Mouse (Mus musculus): Measurements from ENCODE around the gene Ankrd53. TPM values are rescaled to one million over a fixed set of nuclear protein-coding genes. Genes with fewer than 3 reads are reported as not detected.
A peak's percentile ranks its signal among the peaks of the same experiment; 100 is the strongest.

The Ankrd53 gene
- polyA plus RNA-seq, 2 experiments, result 0.08 TPM; not detected in 1

- Histone ChIP-seq H3K27me3 (ENCODE audit: control insufficient read depth, insufficient read depth, low read length) (peaks cover 28% of the 10 kb centered on the region), H3K4me1 (replicated peaks; ENCODE audit: control insufficient read depth in 2 of 2, insufficient read depth in 2 of 2, low read length in 1 of 2) (no peaks in the 10 kb centered on the region), H3K36me3 (replicated peaks; ENCODE audit: control insufficient read depth, insufficient read depth, low read depth) (no peaks in the 10 kb centered on the region), H3K9me3 (ENCODE audit: control insufficient read depth, low read length) (no peaks in the 10 kb centered on the region), H3K27ac (no peak overlapping the region), H3K4me3 (ENCODE audit: insufficient read depth in 1 of 2, low read depth in 2 of 2, low read length in 2 of 2) (no peak overlapping the region), H3K9ac (replicated peaks) (no peak overlapping the region), H3K4me2 (ENCODE audit: low read depth) (no peak overlapping the region)
- WGBS (ENCODE audit: insufficient replicate concordance), result 51% methylated on average over 9 of the region's 9 CpGs
- DNase-seq (ENCODE audit: low read depth in 3 of 3, low spot score in 3 of 3) (no peak), ATAC-seq (ENCODE audit: insufficient read depth) (no peak)
- no peak for TF ChIP-seq EP300 (IDR thresholded peaks at IDR 0.05; ENCODE audit: low read depth)
- no peak for TF ChIP-seq CTCF (IDR thresholded peaks at IDR 0.05; ENCODE audit: low read depth)
These were observed 6.4 kb upstream of the Ankrd53 start for GRCm38 (mm10) chr6:83756051-83756450.

DNA sequence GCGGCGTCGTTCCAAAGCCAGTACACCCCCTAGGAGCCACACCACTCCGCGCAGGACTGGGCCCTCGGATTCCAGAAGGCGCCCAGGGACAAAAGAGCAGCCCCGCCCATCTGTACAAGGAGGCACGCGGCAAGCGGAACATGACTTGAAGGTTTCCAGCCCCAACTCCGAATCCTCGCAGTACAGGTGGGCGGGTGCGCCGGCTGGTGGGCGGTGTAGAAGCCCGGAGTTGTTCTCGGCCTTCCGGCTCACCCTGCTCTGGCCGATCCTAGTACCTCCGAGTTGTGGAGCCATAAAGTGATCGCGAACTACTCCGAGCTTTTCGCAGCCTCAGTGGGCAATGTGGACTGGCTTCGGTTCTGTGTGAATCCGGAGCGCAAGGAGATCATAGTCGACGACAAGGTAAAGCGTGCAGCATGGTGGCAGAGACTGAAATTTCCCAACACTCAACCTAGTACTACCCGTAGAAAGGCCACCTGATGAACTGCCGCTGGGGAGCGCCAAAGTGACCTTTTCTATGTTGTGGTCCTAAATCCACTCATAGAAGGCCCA lies 512 bp downstream of the Ankrd53 start:
- H3K27ac ChIP-seq, result no peak overlapping the region
- H3K4me1 ChIP-seq (replicated peaks; ENCODE audit: control insufficient read depth in 2 of 2, insufficient read depth in 2 of 2, low read length in 1 of 2), result no peaks in the 10 kb centered on the region
- H3K4me2 ChIP-seq (ENCODE audit: low read depth), result peak overlapping the region; percentile 50
- no peaks in the 10 kb centered on the region for H3K36me3 ChIP-seq (replicated peaks; ENCODE audit: control insufficient read depth, insufficient read depth, low read depth)
- TF ChIP-seq EP300 (IDR thresholded peaks at IDR 0.05; ENCODE audit: low read depth) (no peak), CTCF (IDR thresholded peaks at IDR 0.05; ENCODE audit: low read depth) (0 out of 2 replicates have a peak, but pooled peaks have one; percentile 20)
- WGBS (ENCODE audit: insufficient replicate concordance), result 3% methylated on average over 35 of the region's 35 CpGs
- H3K27me3 ChIP-seq (ENCODE audit: control insufficient read depth, insufficient read depth, low read length), result peaks cover 49% of the 10 kb centered on the region
- ATAC-seq (ENCODE audit: insufficient read depth), result no peak
- H3K9me3 ChIP-seq (ENCODE audit: control insufficient read depth, low read length), result no peaks in the 10 kb centered on the region
- peak overlapping the region in 1 of 2 experiments; percentile 10; a peak in 1 of 4 replicates for H3K4me3 ChIP-seq (ENCODE audit: insufficient read depth in 1 of 2, low read depth in 2 of 2, low read length in 2 of 2)
- H3K9ac ChIP-seq (replicated peaks), result no peak overlapping the region
- no peak for DNase-seq (ENCODE audit: low read depth in 3 of 3, low spot score in 3 of 3)

- TF ChIP-seq CTCF (IDR thresholded peaks at IDR 0.05; ENCODE audit: low read depth) (no peak), EP300 (IDR thresholded peaks at IDR 0.05; ENCODE audit: low read depth) (no peak)
- 68% methylated on average over 3 of the region's 3 CpGs for WGBS (ENCODE audit: insufficient replicate concordance)
- H3K9ac ChIP-seq (replicated peaks), result no peak overlapping the region
These were observed 4.5 kb downstream of the Ankrd53 start for GRCm38 (mm10) chr6:83766982-83767381.

GRCm38 (mm10) chr6:83768485-83768884 lies 6.0 kb downstream of the Ankrd53 start:
- H3K9me3 ChIP-seq (ENCODE audit: control insufficient read depth, low read length), result no peaks in the 10 kb centered on the region
- no peak overlapping the region for H3K27ac ChIP-seq
- H3K4me3 ChIP-seq (ENCODE audit: insufficient read depth in 1 of 2, low read depth in 2 of 2, low read length in 2 of 2), result no peak overlapping the region
- WGBS (ENCODE audit: insufficient replicate concordance), result 62% methylated on average over 5 of the region's 5 CpGs
- H3K27me3 ChIP-seq (ENCODE audit: control insufficient read depth, insufficient read depth, low read length), result peaks cover 4% of the 10 kb centered on the region; the same call in 1 of the 2 replicates
- H3K9ac ChIP-seq (replicated peaks), result no peak overlapping the region
- H3K4me2 ChIP-seq (ENCODE audit: low read depth), result no peak overlapping the region
- ATAC-seq (ENCODE audit: insufficient read depth) (no peak), DNase-seq (ENCODE audit: low read depth in 3 of 3, low spot score in 3 of 3) (no peak)
- H3K36me3 ChIP-seq (replicated peaks; ENCODE audit: control insufficient read depth, insufficient read depth, low read depth), result no peaks in the 10 kb centered on the region; the same call in 1 of the 2 replicates
- no peaks in the 10 kb centered on the region for H3K4me1 ChIP-seq (replicated peaks; ENCODE audit: control insufficient read depth in 2 of 2, insufficient read depth in 2 of 2, low read length in 1 of 2)
- TF ChIP-seq CTCF (IDR thresholded peaks at IDR 0.05; ENCODE audit: low read depth) (no peak), EP300 (IDR thresholded peaks at IDR 0.05; ENCODE audit: low read depth) (no peak)

More at GRCm38 (mm10) chr6:83766982-83767381, 4.5 kb downstream of the Ankrd53 start:
- Histone ChIP-seq H3K4me2 (ENCODE audit: low read depth) (no peak overlapping the region), H3K4me3 (ENCODE audit: insufficient read depth in 1 of 2, low read depth in 2 of 2, low read length in 2 of 2) (no peak overlapping the region), H3K36me3 (replicated peaks; ENCODE audit: control insufficient read depth, insufficient read depth, low read depth) (no peaks in the 10 kb centered on the region), H3K4me1 (replicated peaks; ENCODE audit: control insufficient read depth in 2 of 2, insufficient read depth in 2 of 2, low read length in 1 of 2) (no peaks in the 10 kb centered on the region), H3K9me3 (ENCODE audit: control insufficient read depth, low read length) (no peaks in the 10 kb centered on the region), H3K27ac (no peak overlapping the region), H3K27me3 (ENCODE audit: control insufficient read depth, insufficient read depth, low read length) (peaks cover 18% of the 10 kb centered on the region)
- ATAC-seq (ENCODE audit: insufficient read depth), result no peak
- no peak for DNase-seq (ENCODE audit: low read depth in 3 of 3, low spot score in 3 of 3)

GRCm38 (mm10) chr6:83774126-83774525 lies 11.7 kb downstream of the Ankrd53 start:
- DNase-seq (ENCODE audit: low read depth in 3 of 3, low spot score in 3 of 3) (peak in 1 of 3 experiments; percentile 22), ATAC-seq (ENCODE audit: insufficient read depth) (no peak)
- peak overlapping the region; percentile 17 to 78 for H3K4me3 ChIP-seq (ENCODE audit: insufficient read depth in 1 of 2, low read depth in 2 of 2, low read length in 2 of 2)
- H3K27ac ChIP-seq, result no peak overlapping the region
- no peak for TF ChIP-seq EP300 (IDR thresholded peaks at IDR 0.05; ENCODE audit: low read depth)
- TF ChIP-seq CTCF (IDR thresholded peaks at IDR 0.05; ENCODE audit: low read depth), result no peak
- no peaks in the 10 kb centered on the region; the same call in 1 of the 2 replicates for H3K36me3 ChIP-seq (replicated peaks; ENCODE audit: control insufficient read depth, insufficient read depth, low read depth)
- WGBS (ENCODE audit: insufficient replicate concordance), result 56% methylated on average over 8 of the region's 9 CpGs
- peak overlapping the region; percentile 85 for H3K9ac ChIP-seq (replicated peaks)
- peak overlapping the region; percentile 73 for H3K4me2 ChIP-seq (ENCODE audit: low read depth)
- no peaks in the 10 kb centered on the region for H3K9me3 ChIP-seq (ENCODE audit: control insufficient read depth, low read length)
- H3K4me1 ChIP-seq (replicated peaks; ENCODE audit: control insufficient read depth in 2 of 2, insufficient read depth in 2 of 2, low read length in 1 of 2), result peaks cover 0 to 8% of the 10 kb centered on the region in 2 experiments; a peak in 2 of 4 replicates
- no peaks in the 10 kb centered on the region for H3K27me3 ChIP-seq (ENCODE audit: control insufficient read depth, insufficient read depth, low read length)
